Mouse (Mus musculus): ENCODE results near the gene Nfix.

The Nfix gene

DNA sequence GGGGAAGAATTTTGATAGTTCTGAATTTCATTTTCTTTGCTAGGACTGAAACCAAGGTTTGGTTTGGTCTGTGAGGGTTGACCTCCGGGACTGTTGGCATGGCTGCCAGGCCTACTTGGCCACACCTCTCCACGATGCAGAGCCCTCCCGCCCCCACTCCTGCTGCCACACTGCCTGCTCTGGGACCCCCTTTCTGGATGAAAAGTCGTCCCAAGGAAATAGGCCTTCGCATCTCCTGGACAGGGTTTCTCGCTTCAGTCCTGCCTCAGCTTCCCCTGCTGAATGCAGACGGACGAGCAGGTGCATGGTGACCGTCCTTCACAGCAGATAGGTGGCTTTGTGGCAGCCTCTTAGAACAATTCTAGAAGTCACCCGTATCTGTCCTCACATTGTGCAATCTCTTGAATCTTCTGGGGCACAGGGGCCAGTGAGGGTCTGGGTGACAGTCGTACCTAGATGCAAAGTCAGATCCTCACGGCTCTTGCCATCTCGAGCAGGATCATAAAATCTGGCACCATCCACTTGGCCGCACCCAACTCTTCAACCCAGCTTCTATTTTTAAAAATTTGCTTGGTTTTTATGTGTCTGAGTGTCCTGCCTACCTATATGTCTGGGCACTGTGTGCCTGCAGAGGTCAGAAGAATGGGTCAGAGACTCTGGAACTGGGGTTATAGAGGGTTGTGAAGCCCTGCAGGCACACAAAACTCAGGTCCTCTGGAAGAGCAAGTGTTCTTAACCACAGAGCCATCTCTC lies 31.6 kb downstream of the Nfix start:
- no peak for DNase-seq (ENCODE audit: inconsistent ontology term)

GRCm38 (mm10) chr8:84767221-84767620 lies 32.9 kb downstream of the Nfix start:
- no peak for DNase-seq (ENCODE audit: inconsistent ontology term)

DNA sequence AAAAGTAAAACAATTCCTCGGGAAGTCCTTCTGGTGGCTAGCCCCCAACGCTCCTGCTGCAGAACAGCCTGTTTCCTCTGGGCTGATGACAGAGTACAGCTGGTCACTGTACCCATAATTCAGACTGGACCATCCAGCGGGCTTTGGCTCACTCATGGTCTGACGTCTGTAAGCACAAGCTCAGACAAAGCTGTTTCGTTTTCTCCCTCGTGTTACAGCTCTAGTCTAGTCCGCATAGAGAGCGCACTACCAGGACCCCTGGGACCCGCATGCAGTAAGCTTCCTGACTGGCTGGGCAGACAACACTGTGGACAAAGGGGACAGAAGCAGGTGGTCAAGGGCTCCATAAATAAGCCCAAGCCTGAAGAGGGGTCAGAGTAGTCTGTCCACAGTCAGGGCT lies 33.7 kb downstream of the Nfix start:
- DNase-seq (ENCODE audit: inconsistent ontology term): peak; percentile 35

DNA sequence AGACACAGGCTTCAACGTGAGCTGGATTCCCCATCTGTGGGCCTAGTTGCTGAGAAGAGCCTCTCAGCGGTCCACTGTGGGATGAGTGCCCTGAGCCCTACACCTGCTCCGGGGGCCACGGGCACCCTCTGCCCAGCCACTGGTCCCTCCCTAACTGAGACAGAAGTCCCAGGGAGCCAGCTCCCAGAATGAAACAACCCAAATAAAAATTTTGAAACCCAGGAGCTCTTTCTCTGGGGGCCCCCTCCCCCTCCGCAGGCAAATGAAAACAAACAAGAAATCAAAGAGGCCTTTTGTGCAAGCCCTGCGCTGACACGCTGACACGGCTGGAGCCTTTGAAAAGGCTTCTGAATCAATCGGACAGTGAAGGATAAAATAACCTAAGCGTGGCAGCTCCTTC lies 34.5 kb downstream of the Nfix start:
- peak; percentile 82 for DNase-seq (ENCODE audit: inconsistent ontology term)

GRCm38 (mm10) chr8:84764870-84765495 lies 35.2 kb downstream of the Nfix start:
- DNase-seq (ENCODE audit: inconsistent ontology term): no peak

GRCm38 (mm10) chr8:84764100-84764499 lies 36.0 kb downstream of the Nfix start:
- DNase-seq (ENCODE audit: inconsistent ontology term): no peak

- peak; percentile 68 for DNase-seq (ENCODE audit: inconsistent ontology term)
Observed at GRCm38 (mm10) chr8:84760901-84761300, 39.2 kb downstream of the Nfix start.

GRCm38 (mm10) chr8:84760405-84760805 lies 39.7 kb downstream of the Nfix start:
- DNase-seq (ENCODE audit: inconsistent ontology term): peak; percentile 11

- DNase-seq (ENCODE audit: inconsistent ontology term): no peak
Observed at GRCm38 (mm10) chr8:84759718-84760117, 40.4 kb downstream of the Nfix start.

GRCm38 (mm10) chr8:84759126-84759525 lies 41.0 kb downstream of the Nfix start:
- no peak for DNase-seq (ENCODE audit: inconsistent ontology term)

DNA sequence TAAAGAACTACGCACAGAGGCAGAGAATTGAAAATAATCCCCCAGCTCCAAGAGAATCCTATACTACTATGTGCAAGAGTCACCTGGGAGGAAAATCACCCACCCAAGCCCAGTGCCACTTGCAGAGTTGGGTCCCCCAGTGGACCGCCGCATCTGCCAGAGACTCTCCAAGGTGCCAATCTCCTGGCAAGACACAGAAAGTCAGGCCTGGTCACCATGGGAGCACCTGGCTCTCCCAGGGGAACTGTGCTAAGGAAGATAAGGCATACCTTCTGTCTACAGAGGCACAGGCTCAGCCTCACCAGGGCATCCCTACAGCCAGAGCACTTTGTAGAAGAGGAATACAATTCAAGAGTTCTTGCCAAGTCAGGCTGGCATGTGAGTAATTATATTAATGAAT lies 41.8 kb downstream of the Nfix start:
- no peak for DNase-seq (ENCODE audit: inconsistent ontology term)

GRCm38 (mm10) chr8:84757501-84757900 lies 42.6 kb downstream of the Nfix start:
- DNase-seq (ENCODE audit: inconsistent ontology term): peak; percentile 40

DNA sequence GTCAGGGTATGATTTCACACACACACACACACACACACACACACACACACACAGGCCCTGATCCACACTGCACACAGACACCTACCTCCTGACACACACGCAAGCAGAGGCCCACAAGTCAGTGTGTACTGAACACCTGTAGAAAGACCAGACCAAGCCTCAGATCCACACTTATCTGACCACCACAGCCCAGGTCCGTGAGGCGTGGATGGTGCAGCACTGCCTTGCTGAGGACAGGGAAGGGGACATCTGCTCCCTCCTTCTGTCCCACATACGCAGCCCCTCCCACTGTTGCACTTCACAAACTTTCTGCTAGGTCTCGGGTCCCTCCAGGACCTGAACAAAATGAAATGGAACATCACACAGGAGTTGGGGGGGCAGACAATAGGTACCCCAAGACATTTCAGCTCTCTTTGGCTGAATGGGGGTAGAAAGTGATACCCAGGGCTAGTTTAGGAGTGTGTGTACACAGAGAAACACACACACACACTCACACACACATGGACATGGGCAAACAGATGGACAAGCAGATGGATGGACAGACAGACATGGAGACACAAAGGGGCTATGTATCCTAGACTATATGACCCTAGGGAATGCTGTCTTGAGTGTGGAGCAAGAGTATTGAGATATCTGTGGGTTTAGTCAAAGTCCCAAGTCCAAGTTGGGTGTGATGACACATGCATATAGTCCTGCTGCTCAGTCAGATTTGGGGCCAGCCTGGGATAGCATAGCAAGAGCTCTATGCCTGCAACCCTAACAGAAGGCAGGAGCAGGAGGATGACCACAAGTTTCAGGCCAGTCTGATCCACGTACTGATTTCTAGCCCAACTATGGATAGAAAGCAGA lies 47.2 kb downstream of the Nfix start:
- peak; percentile 11 for DNase-seq (ENCODE audit: inconsistent ontology term)

DNA sequence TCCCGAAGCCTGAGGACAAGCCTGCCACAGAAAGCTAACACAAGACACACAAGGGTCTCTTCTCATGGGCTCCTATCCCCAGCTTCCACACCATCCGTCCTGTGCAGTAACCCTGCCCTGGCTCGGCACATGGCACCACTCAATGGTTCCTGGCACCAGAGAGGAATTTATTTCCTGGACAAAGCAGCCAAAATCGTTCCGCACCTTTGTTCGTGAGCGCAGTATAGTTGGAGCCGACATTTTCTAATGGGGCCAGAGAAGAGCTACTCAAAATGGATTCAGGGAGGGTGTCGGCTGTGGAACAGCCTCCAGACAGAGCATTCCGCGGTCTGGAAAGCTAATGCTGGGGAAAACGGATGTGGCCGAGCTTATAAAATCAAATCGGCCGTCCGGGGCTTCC lies 50.6 kb downstream of the Nfix start:
- peak; percentile 73 for DNase-seq (ENCODE audit: inconsistent ontology term)

DNA sequence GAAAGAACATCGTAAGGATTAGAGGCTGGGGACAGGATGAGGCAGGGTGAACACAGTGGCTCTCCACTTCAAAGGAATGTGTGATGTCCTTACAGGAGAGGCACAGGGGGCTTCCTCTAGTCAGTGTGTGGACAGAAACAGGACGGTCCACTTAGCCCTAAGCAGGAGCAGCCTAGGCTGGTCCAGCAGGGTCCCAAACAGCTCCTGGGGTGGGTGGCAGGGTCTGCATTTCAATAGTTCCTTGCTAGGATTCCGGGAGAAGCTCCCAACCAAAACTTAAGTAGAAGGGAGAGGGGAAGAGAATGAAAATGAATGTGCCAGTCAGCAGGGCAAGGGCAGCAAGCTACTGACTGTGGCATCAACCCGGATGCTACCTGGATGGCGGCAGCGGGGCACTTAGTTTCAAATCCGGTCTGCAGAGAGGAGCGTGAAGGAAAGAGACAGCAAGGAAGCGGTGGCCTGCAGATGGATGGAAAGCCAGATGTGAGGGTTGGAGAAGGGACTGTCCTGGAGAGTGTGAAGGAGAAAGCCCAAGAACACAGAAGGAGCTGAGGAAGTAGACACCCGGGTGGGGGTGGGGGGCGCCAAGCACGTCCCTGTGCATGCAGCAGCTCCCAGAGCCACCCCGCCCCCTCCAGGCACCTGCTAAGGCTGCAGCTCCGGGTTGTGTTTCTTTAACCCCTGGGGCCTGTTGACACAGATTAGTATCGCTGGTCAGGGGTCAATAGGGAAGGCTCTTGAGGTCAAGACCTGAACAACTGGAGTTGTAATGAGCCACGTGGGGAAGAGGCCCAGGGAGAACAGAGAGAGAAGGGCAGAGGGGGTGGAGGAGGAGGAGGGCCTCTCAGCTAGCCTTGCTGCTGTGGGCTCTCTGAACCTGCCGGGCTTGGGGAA lies 54.9 kb downstream of the Nfix start:
- DNase-seq (ENCODE audit: inconsistent ontology term): no peak

DNA sequence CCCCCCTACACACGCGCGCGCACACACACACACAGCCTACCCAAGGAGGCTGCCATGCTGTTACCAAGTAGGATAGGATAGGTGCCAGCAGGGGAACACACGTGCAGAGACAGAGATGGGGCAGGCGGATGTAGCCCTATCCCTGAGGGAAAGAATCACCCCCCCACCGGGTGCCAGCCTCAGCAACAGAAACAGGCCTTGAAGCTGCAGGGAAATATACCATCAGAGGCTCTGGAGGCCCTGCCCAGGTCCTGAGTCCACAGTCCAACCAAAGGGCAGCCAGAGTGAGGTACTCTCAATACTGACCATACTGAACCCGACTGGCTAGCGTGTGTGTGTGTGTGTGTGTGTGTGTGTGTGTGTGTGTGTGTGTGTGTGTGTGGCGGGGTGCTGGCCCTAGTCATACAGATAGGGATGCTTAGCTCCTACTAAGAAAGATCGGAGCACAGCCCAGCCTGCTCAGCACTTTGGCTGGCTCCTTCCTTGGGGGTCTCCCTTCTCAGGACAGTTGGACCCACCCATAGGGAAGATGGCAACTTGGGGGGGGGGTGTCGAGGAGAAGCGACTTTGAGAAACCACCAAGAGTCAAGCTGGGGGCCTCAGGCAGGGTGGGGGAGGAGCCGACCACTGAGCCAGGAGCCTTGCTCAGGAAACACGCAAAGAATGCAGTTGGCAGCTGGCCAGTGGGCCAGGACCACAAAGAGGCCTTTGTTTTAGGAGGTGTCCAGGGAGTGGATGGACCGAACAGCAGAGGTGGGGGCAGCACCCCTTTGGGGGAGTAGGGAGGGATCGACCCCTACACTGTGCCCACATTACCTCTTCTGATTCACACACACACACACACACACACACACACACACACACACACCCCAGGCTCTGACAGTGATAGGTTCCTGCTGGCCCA lies 56.4 kb downstream of the Nfix start:
- peak; percentile 98 for DNase-seq (ENCODE audit: inconsistent ontology term)

GRCm38 (mm10) chr8:84743054-84743415 lies 57.1 kb downstream of the Nfix start:
- no peak for DNase-seq (ENCODE audit: inconsistent ontology term)

DNA sequence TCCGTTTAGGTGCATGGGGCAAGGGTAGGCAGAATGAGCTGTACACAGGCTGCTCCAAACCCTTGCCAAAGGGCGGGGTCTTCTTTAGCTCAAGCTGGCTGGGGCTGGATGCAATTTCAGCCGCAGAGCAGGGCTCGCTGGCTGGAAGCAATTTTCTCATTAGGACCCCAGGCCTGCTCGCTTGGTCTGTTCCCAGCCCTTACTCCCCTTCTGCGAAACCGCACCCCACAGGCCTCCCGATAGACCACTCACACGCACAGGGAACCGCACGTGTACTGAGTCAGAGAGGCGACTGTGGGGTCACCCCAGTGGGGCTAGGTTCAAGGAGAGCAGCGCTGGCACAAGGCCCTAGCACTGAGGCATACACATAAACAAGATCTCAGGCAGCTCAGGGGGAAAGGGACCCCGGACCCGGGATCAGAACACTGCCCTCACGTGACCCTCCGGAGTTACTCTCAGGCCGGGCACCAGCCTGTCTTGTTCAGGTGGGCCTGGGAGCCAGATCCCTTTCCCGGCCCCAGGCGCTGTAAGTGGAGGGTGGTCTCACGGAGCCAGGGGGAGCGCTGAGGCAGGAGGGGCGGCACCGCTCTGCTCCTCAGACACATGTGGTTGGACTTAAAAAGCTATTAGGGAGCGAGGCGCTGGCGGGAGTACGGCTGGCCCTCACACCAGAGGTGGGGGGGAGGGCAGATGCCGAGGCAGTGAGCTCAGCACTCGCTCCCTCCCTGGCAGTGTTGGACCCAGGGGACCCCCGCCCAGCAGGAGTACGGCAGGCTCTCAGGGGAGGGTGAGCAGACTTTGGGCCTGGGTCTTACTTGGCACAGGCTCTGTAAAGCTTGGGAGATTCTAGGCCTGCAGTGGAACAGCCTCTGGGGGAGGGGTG lies 57.7 kb downstream of the Nfix start:
- DNase-seq (ENCODE audit: inconsistent ontology term): peak; percentile 86
